Mouse (Mus musculus) 416B (cell line): ENCODE data around the gene Gbp6.
A peak's percentile ranks its signal among the peaks of the same experiment; 100 is the strongest.
"Not testable (repeated sequence)": the region's sequence is repeated elsewhere in the genome, so short reads cannot be mapped to it uniquely, and the experiment has no call there.

Experiments
- DNase-seq: peaks from one replicate; pipeline ENCODE4 v3.0.0; 2011; ENCODE audit warnings: low read depth

Gbp6 gene

GRCm38 (mm10) chr5:105293226-105294165, at the start of gene Gbp6, which contains the start of gene Gm43302:
Gbp6 (minus strand) TSS chr5:105293698.
Gm43302 (minus strand) TSS chr5:105293695.
- DNase-seq, result not testable (repeated sequence)

- DNase-seq, result no peak
Measured at GRCm38 (mm10) chr5:105341281-105341680, 47.8 kb upstream of the Gbp6 start.

- peak; percentile 51 for DNase-seq
Measured at GRCm38 (mm10) chr5:105322543-105322942, 29.0 kb upstream of the Gbp6 start.

- peak; percentile 11 for DNase-seq
Measured at GRCm38 (mm10) chr5:105310941-105311340, 17.4 kb upstream of the Gbp6 start.

- not testable (repeated sequence) for DNase-seq
Measured at GRCm38 (mm10) chr5:105309148-105309547, 15.7 kb upstream of the Gbp6 start.

GRCm38 (mm10) chr5:105306946-105307345, 13.4 kb upstream of the Gbp6 start:
- DNase-seq, result not testable (repeated sequence)

- DNase-seq, result peak; percentile 85
Measured at GRCm38 (mm10) chr5:105306159-105306581, 12.7 kb upstream of the Gbp6 start.

- not testable (repeated sequence) for DNase-seq
Measured at GRCm38 (mm10) chr5:105305671-105306070, 12.2 kb upstream of the Gbp6 start.

- DNase-seq, result no peak
Measured at GRCm38 (mm10) chr5:105301963-105302362, 8.5 kb upstream of the Gbp6 start.

- DNase-seq, result no peak
Measured at GRCm38 (mm10) chr5:105301531-105301930, 8.0 kb upstream of the Gbp6 start.

- no peak for DNase-seq
Measured at GRCm38 (mm10) chr5:105295746-105296145, 2.2 kb upstream of the Gbp6 start.

GRCm38 (mm10) chr5:105292492-105292891, 1.0 kb downstream of the Gbp6 start:
- DNase-seq, result no peak

- DNase-seq, result peak; percentile 77
Measured at GRCm38 (mm10) chr5:105290921-105291320, 2.6 kb downstream of the Gbp6 start.

- not testable (repeated sequence) for DNase-seq
Measured at GRCm38 (mm10) chr5:105260673-105261072, 32.8 kb downstream of the Gbp6 start.

- no peak for DNase-seq
Measured at GRCm38 (mm10) chr5:105252491-105252890, 41.0 kb downstream of the Gbp6 start.

- DNase-seq, result peak; percentile 50
Measured at GRCm38 (mm10) chr5:105244741-105245140, 48.8 kb downstream of the Gbp6 start.

- not testable (repeated sequence) for DNase-seq
Measured at GRCm38 (mm10) chr5:105240982-105241381, 52.5 kb downstream of the Gbp6 start.

GRCm38 (mm10) chr5:105239483-105240047, 53.9 kb downstream of the Gbp6 start, which contains the start of gene Gbp10:
Gbp10 (minus strand) TSS chr5:105239533.
- not testable (repeated sequence) for DNase-seq

- DNase-seq, result not testable (repeated sequence)
Measured at GRCm38 (mm10) chr5:105238402-105238801, 55.1 kb downstream of the Gbp6 start.

GRCm38 (mm10) chr5:105236040-105236439, 57.5 kb downstream of the Gbp6 start:
- DNase-seq, result peak; percentile 25
